Mouse (Mus musculus): ENCODE results near the gene Clint1.

The Clint1 gene

DNA sequence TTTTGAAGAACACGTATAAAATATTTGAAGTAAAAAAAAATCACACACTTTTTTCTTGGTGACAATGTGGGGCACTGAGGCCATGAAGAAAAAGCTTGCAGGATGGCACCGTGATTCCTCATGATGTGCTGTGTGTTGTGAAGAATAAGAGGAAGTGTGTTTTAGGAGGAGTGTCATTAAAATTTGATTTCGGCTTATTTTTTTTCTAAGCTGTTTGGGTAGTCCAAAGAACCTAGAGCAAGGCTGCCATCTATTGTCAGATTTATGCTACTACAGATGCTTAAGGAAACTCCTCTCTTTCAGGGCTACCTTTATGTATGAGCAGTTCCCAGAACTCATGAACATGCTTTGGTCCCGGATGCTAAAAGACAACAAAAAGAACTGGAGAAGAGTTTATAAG lies 32.2 kb downstream of the Clint1 start:
- DNase-seq (ENCODE audit: low spot score): no peak

DNA sequence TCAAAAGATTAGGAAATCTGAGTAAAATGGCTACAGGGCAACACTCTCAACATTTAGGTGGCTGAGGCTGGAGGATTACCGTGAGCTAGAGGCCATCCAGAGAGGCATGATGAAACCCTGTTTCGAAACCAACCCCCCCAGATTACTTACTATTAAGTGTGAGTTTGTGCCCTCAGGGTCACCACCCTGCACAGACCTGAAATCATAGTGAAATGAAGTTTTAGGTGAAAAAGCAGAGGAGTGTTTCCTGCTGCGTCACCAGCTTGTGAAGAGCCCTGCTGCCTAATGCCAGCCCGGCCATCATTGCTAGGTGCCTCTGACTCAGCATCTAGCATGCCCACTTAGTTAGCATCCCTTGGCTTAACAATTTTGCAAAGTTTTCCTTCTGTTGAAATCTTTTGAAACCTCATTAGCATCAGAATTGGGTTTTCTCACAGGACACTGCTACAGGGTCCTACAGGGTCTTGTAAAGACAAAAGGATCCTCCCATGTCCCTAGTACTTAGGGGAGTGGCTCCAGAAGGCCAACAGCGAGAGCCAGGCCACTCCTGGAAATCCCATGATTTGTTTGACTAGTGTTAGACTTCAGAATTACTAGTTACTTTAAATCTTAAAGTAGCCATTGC lies 33.9 kb downstream of the Clint1 start:
- no peak for DNase-seq (ENCODE audit: low spot score)

DNA sequence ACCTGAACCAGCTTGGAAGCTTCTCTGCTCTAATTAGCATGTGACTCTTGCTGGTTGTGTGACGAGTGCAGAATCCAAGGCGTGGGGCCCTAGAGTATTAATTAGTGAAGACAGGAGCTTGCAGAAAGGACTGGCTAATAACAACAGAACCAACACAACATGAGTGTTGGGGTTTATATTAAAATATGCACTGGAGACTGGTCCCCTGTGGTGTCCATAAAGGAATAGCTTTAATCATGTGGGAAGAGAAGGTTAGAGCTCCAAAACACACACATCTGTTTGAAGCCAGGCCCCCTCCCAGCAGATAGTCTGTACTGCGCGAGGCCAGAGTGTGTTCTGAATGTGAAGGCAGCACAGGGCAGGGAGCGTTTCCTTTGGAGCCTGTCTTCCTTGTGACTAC lies 34.7 kb downstream of the Clint1 start:
- DNase-seq (ENCODE audit: low spot score): no peak

- DNase-seq (ENCODE audit: low spot score): no peak
These were observed 36.7 kb downstream of the Clint1 start for GRCm38 (mm10) chr11:45888471-45889030.

DNA sequence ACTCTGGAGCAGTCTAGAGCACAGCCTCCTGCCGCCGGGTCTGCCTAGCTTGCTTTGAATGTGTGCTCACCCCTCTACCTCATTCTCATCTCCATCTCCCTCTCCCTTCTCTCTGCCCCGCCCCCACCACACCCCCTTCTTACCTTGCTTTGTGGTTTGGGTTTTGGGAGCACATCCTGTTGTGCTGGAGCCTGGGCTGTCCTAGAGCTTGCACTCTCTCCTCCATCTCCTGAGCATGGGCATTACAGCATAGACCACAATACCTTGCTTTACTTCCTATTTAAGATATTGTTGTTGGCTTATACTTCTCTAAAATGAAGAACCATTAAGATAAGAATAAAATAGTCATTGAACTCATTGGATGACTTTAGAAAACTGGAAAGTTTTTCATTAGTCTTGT lies 38.1 kb downstream of the Clint1 start:
- no peak for DNase-seq (ENCODE audit: low spot score)

GRCm38 (mm10) chr11:45890423-45890822 lies 38.6 kb downstream of the Clint1 start:
- DNase-seq (ENCODE audit: low spot score): no peak

GRCm38 (mm10) chr11:45892861-45893360 lies 41.1 kb downstream of the Clint1 start:
- DNase-seq (ENCODE audit: low spot score): no peak

DNA sequence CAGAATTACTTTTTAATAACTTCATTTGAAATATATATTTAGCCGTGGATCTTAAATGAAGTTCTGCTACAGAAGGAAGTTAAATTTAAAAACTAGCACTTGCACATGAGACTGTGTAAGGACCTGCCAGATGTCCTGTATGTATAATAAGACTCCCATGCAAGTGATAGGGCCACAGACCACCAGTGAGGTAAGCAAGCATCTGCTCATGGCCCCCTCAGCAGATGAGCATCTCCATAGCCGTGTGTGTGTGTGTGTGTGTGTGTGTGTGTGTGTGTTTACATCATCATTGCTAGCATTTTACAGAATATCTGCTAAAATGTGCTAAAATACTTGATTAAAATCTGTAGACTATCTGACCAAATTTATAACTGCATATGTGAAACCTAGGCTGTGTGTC lies 45.5 kb downstream of the Clint1 start:
- DNase-seq (ENCODE audit: low spot score): no peak

- DNase-seq (ENCODE audit: low spot score): no peak
These were observed 48.6 kb downstream of the Clint1 start for GRCm38 (mm10) chr11:45900233-45901015.

GRCm38 (mm10) chr11:45906109-45906786 lies 54.4 kb downstream of the Clint1 start:
- no peak for DNase-seq (ENCODE audit: low spot score)

DNA sequence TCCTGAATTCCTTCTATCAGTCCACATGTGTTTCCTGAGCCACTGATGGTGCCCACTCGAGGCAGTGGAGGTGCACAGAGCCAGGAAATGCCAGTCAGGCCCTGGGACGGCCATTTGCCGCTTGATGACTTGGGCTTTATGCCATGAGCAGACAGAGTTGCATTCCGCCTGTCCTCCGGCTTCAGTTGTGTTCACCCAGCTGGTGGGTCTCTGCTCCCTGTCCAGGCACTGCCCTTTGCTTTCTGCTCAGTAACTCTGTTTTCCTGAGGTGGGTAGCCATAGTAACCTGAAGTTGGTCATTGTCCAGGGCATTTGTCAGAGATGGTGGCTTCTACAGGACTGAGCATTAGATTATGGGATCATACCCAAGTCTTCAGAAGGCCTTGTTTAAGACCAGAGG lies 55.5 kb downstream of the Clint1 start:
- DNase-seq (ENCODE audit: low spot score): no peak

GRCm38 (mm10) chr11:45908070-45908469 lies 56.2 kb downstream of the Clint1 start:
- no peak for DNase-seq (ENCODE audit: low spot score)

DNA sequence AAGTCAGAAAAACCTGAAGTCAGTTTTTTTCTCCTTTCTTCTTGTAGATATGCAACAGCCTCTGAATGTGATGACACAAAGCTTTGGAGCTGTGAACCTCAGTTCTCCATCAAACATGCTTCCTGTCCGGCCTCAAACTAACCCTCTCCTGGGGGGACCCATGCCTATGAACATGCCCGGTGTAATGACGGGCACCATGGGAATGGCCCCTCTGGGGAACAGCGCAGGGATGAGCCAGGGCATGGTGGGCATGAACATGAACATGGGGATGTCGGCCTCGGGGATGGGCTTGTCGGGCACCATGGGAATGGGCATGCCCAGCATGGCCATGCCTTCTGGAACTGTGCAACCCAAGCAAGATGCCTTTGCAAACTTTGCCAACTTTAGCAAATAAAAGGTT lies 57.0 kb downstream of the Clint1 start:
- no peak for DNase-seq (ENCODE audit: low spot score)

DNA sequence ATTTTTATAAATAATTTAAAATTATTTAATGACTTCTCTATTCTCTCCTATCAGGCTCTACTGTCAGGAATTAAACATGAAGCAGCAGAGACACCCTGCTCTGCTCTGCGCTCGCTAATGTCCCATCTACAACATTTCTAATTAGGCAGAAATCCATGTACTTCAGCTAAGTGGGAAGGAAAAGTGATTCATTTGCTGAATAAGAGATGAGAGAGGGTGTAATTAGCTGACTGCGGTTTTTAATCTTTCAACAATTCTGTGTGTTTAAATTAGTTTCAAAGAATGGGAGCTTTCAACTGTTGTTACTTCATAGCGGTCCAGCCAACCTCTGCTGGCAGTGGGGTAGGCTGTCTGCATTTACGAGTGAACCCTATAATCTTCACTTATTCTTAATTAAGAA lies 58.9 kb downstream of the Clint1 start:
- no peak for DNase-seq (ENCODE audit: low spot score)

DNA sequence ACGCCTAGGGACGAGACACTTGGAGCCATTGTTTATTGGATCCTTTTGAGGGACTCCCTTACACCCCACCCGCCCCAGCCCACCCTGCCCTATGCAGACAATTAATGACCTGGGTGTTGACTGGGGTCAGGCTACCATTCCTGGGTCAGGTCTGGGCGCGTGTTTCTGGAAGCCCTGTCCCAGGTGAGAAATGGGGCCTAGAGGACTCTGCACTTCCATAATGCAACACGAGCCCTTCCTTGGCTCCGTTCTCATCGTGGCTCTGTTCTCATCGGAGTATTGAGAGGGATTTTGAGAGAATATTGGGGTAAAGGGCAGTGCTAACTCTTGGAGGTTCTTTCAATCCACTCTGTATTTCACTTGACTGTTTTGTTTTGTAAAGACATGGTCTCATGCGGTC lies 64.3 kb downstream of the Clint1 start:
- no peak for DNase-seq (ENCODE audit: low spot score)

- DNase-seq (ENCODE audit: low spot score): no peak
These were observed 66.2 kb downstream of the Clint1 start for GRCm38 (mm10) chr11:45918018-45918417.

DNA sequence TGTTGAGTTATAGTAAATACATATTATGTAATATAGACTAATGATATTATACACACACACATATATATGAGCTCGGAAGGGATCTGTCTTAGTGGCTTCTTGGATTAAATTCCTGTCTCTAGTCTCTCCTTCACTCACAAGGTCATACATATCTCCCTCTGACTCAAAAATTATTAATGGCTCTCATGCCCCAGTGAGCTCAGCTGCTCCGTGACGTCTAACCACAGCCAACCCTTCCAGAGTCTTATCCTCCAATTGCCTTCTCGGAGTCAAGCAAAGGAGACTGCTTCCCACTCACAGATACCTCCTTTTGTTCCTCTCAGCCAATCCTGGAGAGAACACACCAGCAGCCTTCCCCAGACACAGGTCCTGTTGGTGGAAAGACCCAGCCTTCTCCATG lies 67.0 kb downstream of the Clint1 start:
- DNase-seq (ENCODE audit: low spot score): no peak

GRCm38 (mm10) chr11:45921026-45921425 lies 69.2 kb downstream of the Clint1 start:
- DNase-seq (ENCODE audit: low spot score): no peak

DNA sequence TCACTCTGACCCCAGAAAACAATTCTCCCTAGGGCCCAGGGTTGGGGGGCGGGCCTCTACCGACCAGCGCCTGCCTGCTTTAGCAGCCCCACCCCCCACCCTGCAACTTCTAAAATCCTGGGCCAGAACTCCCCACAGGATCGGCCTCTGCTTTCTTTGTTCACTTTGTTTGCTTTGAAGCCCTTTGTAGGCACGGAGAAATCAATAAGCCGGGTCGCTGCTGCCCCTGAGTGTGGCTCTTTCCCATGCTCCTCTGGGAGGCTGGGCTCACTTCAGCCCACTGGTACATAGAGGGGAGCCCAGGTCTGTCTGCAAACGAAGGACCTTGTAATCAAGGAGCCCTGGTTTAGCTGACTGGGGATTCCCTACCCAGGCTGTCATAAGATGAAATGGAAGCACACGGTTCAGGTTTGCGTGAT lies 69.6 kb downstream of the Clint1 start:
- no peak for DNase-seq (ENCODE audit: low spot score)

DNA sequence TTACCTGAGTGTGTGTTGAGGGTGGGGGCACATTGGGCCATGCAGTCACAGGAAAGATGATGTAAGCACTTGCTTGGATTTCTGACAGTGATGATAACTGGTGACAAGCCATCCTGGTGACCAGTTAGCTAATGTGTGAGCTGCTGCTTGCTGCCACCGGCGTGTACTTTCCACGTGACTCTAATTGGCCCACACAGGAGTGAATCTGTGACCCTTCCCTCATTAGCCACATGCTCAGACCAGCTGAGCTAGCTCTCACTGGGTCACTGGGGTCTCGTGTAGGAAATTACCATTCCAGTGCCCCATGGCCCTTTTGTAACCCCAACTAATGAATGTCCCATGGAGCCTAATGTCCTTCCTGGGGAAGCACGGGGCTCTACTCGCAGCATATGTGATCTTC lies 73.6 kb downstream of the Clint1 start:
- DNase-seq (ENCODE audit: low spot score): no peak

DNA sequence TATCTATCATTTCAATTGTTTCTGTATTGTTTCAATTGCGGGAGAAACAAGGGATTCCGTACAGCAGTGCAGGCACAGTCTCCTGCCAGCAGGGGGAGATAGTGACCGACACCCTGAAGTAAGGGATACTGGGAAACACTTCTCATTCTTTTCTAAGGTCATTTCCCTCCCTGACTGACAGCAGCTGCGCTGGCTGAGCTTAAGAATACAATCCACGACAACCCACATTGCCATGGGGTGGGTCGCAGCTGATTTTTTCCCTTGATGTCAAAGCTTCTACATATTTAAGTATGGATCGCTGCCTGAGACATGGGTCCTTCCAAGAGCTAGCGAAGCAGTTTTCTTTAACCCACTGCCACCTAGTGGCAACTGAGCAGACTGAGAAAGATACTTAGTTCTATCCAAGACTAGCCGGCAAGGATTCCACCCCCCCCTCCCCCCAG lies 74.8 kb downstream of the Clint1 start:
- DNase-seq (ENCODE audit: low spot score): no peak

- DNase-seq (ENCODE audit: low spot score): no peak
These were observed 75.6 kb downstream of the Clint1 start for GRCm38 (mm10) chr11:45927456-45927855.

DNA sequence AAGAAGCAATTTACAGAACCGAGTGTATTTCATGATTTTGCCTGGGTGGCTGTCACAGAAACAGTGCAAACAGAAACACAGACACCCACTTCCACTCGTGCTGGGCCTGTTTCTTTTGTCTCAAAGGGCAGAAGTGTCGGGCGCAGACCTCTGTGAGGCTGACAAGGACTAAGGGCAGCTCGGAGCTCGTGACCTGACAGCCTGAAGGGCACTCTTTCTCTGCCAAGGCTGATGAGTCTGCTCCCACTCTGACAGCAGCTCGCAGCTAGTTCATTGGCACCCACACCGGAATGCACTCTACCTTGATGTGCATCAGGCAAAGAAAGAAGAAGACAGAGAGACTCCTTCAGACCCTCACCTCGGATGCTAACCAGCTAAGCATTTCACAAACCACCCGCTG lies 77.7 kb downstream of the Clint1 start:
- DNase-seq (ENCODE audit: low spot score): no peak
